Mouse (Mus musculus): ENCODE results near the gene Pde9a.

DNA sequence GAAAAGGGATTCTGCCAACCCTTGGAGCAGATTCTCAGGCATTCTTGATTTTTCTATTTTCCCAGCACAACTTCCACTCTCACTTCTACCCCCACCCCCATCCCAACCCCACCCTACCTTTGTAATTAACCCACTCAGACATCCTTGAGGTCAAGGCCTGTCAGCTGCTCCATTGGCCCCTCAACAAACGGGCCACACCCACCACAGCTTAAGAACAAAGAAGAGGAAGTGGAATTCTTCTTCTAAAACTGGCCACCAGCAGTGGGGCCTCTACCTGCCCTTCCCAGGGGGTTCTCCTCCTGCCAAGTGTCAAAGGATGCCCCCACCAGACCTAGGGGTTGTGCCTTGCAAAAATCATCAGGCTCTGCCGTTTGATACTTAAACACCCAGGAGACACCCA, 37.0 kb downstream of the Pde9a start:
- no peak for TF ChIP-seq POLR2AphosphoS2 (IDR thresholded peaks at IDR 0.05; ENCODE audit: insufficient read length, low read depth)
- no peak for TF ChIP-seq POLR2A (IDR thresholded peaks at IDR 0.05; ENCODE audit: insufficient read length, low read depth)
- TF ChIP-seq MAX (IDR thresholded peaks at IDR 0.05; ENCODE audit: low read depth): no peak
- no peak for TF ChIP-seq USF1 (IDR thresholded peaks at IDR 0.05; ENCODE audit: low read depth)

Data from myocyte (in vitro differentiated cells).